Mouse (Mus musculus) stomach, embryonic 15.5 days (tissue): Measurements from ENCODE around the gene Rimklb. TPM values are rescaled to one million over a fixed set of nuclear protein-coding genes. Genes with fewer than 3 reads are reported as not detected.
"Not testable (repeated sequence)": the region's sequence is repeated elsewhere in the genome, so short reads cannot be mapped to it uniquely, and the experiment has no call there.

Experiments
- ATAC-seq: fragments of 200-750 bp; cut with Nextera tagmentation; 2 replicates; pipeline ENCODE4 v1.8.0; 2017; ENCODE audit warnings: low read depth, moderate number of reproducible peaks, moderate TSS enrichment; ENCODE audit not compliant: insufficient read depth, low FRiP score
- H3K27ac ChIP-seq: fragments of 300-500 bp; sonication (generic); 2 replicates; pipeline ENCODE4 v1.5.1; 2015; ENCODE audit warnings: mild to moderate bottlenecking, inconsistent platforms
- H3K27me3 ChIP-seq: fragments of 300-500 bp; sonication (generic); replicated peaks from 2 replicates; pipeline ENCODE4 v1.6.1; 2015; ENCODE audit warnings: inconsistent platforms
- H3K36me3 ChIP-seq: fragments of 300-500 bp; sonication (generic); 2 replicates; pipeline ENCODE4 v1.6.1; 2015; ENCODE audit warnings: inconsistent platforms
- H3K4me1 ChIP-seq: fragments of 300-500 bp; sonication (generic); 2 replicates; pipeline ENCODE4 v1.6.1; 2015; ENCODE audit warnings: inconsistent platforms
- H3K4me2 ChIP-seq: fragments of 300-500 bp; sonication (generic); 2 replicates; pipeline ENCODE4 v1.6.1; 2015; ENCODE audit warnings: mild to moderate bottlenecking, inconsistent platforms
- H3K4me3 ChIP-seq: fragments of 300-500 bp; sonication (generic); replicated peaks from 2 replicates; pipeline ENCODE4 v1.5.1; 2015; ENCODE audit warnings: inconsistent platforms
- H3K9ac ChIP-seq: fragments of 300-500 bp; sonication (generic); 2 replicates; pipeline ENCODE4 v1.6.1; 2015; ENCODE audit warnings: inconsistent platforms
- H3K9me3 ChIP-seq: fragments of 300-500 bp; sonication (generic); 2 replicates; pipeline ENCODE4 v1.6.1; 2016; ENCODE audit warnings: inconsistent platforms
- WGBS: fragments of 180-500 bp; shearing (Covaris S2); methylation state at CpG from one replicate; pipeline ENCODE4 v1.1.7; 2015; 5-methylcytosine and 5-hydroxymethylcytosine counted together
- polyA plus RNA-seq: library from polyadenylated mRNA; unstranded; fragments of >200 nt; fragmentation: Nextera tagmentation; extraction: Ambion mirVana; gene quantifications from 2 replicates; pipeline ENCODE4 v1.2.1, GENCODE M21; 2015

The Rimklb gene
- 8.4 and 11.0 TPM in 2 replicates for polyA plus RNA-seq

DNA sequence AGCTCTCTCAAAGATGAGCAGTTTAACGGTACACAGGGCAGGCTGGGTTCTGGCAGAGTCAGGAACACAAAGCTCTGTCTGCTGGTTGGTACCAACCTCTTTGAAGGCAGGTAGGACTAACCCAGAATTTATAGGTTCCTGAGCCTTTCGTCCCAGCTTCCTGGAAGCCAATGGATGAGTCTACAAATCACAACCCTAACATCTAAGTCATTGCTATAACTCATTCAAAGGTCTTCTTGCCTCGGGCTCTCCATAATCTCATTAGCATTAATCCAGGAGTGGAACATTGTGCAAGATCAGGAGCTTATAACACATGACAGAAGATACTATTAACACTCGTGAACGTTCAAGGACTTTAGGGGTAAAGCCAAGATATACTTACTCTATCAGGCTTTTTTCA lies at the start of gene Rimklb:
Gene Rimklb (minus strand): TSS at position 101 of the 400 bp plus-strand sequence.
- Histone ChIP-seq H3K4me2 (no peak within 1 kb of the TSS), H3K9me3 (no peaks in the 10 kb centered on the region), H3K9ac (no peak within 1 kb of the TSS), H3K4me1 (peaks cover 6% of the 10 kb centered on the region; the same call in 1 of the 2 replicates), H3K4me3 (no peak within 1 kb of the TSS), H3K36me3 (no peaks in the 10 kb centered on the region), H3K27ac (no peak within 1 kb of the TSS), H3K27me3 (no peaks in the 10 kb centered on the region)
- WGBS, result 79% methylated on average over 5 of the region's 5 CpGs
- no peak for ATAC-seq

DNA sequence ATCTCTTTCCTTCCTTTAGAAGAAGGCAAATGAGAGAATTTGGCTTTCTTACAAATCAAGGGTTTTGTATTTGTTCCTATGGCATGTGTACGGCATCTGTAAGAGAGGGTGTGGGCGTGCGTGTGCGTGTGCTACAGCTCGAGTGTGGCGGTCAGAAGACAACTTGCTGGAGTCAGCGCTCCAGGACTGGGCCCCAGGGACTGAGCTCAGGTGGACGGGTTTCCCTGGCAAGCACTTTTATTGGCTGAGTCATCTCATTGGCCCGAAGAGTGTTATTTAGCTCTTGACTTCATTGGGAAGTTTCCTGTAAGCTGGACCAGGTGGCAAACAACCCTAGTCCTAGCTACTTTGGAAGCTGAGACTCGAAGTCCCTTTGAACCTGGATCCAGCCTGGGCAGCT lies 47.4 kb upstream of the Rimklb start:
- WGBS, result 76% methylated on average over 10 of the region's 10 CpGs
- H3K4me2 ChIP-seq, result no peak overlapping the region

DNA sequence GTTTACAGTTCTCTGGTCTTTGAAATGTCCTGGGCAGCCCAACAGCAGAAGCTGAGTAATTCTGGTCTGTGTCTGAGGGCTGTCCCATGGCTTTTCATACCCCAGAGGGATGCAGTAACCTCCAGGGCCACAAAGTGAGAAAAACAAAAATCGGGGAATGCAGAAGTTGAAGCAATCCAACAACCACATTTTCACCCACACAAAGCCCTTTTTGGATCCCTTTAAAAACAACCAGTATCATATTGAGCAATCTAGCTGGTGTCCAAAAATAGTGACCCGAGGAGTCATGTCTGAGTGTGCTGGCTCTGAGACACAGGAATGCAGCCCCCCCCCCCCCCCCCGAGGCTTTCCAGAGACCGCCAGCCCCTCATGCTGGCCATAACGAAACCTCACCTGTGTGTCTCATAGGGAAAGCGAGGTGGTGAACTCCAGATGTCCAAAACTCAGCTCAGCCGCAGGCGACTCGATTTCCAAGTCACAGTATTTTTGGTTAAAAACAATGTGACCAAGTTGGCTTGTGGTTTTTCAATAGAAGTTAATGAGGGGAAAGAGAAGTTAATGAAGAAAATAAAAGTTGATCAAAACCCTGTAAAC lies 46.8 kb upstream of the Rimklb start:
- Histone ChIP-seq H3K4me3 (no peak overlapping the region), H3K4me1 (no peaks in the 10 kb centered on the region), H3K4me2 (no peak overlapping the region), H3K9me3 (no peaks in the 10 kb centered on the region), H3K27me3 (no peaks in the 10 kb centered on the region), H3K9ac (no peak overlapping the region), H3K27ac (no peak overlapping the region), H3K36me3 (no peaks in the 10 kb centered on the region)
- ATAC-seq, result no peak
- 72% methylated on average over 9 of the region's 9 CpGs for WGBS

More for the DNA sequence above, 47.4 kb upstream of the Rimklb start:
- no peak for ATAC-seq
- no peaks in the 10 kb centered on the region for H3K27me3 ChIP-seq
- H3K9ac ChIP-seq, result no peak overlapping the region
- H3K4me3 ChIP-seq, result no peak overlapping the region
- no peak overlapping the region for H3K27ac ChIP-seq
- H3K36me3 ChIP-seq, result no peaks in the 10 kb centered on the region
- no peaks in the 10 kb centered on the region for H3K9me3 ChIP-seq
- H3K4me1 ChIP-seq, result no peaks in the 10 kb centered on the region

DNA sequence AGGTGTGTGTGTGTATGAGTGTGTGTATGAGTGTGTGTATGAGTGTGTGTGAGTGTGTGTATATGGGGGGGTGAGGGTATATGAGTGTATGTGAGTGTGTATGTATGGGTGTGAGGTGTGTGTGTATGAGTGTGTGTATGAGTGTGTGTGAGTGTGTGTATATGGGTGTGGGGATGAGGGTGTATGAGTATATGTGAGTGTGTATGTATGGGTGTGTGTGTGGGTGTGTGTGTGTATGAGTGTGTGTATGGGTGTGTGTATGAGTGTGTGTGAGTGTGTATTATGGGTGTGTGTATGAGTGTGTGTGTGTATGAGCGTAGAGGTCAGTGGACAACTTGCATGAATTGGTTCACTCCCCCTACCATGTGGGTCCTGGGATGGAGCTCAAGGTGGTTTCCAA lies 46.1 kb upstream of the Rimklb start:
- ATAC-seq, result no peak
- no peaks in the 10 kb centered on the region for H3K27me3 ChIP-seq
- H3K4me3 ChIP-seq, result no peak overlapping the region
- no peak overlapping the region for H3K27ac ChIP-seq
- WGBS, result 80% methylated on average over 1 of the region's 1 CpGs
- H3K9me3 ChIP-seq, result no peaks in the 10 kb centered on the region
- no peak overlapping the region for H3K9ac ChIP-seq
- H3K36me3 ChIP-seq, result no peaks in the 10 kb centered on the region
- no peak overlapping the region for H3K4me2 ChIP-seq
- no peaks in the 10 kb centered on the region for H3K4me1 ChIP-seq

GRCm38 (mm10) chr6:122543574-122543973 lies 45.0 kb upstream of the Rimklb start:
- Histone ChIP-seq H3K9ac (no peak overlapping the region), H3K4me2 (no peak overlapping the region), H3K9me3 (no peaks in the 10 kb centered on the region), H3K27me3 (no peaks in the 10 kb centered on the region), H3K36me3 (no peaks in the 10 kb centered on the region), H3K27ac (no peak overlapping the region), H3K4me3 (no peak overlapping the region), H3K4me1 (no peaks in the 10 kb centered on the region)
- no peak for ATAC-seq
- 77% methylated on average over 5 of the region's 5 CpGs for WGBS

- not testable (repeated sequence) for H3K4me3 ChIP-seq, ATAC-seq, H3K36me3 ChIP-seq, H3K9me3 ChIP-seq, H3K4me1 ChIP-seq, H3K27ac ChIP-seq, H3K27me3 ChIP-seq, H3K4me2 ChIP-seq, H3K9ac ChIP-seq
- 70% methylated on average over 5 of the region's 5 CpGs for WGBS
Observed at GRCm38 (mm10) chr6:122542459-122542858, 43.9 kb upstream of the Rimklb start.

DNA sequence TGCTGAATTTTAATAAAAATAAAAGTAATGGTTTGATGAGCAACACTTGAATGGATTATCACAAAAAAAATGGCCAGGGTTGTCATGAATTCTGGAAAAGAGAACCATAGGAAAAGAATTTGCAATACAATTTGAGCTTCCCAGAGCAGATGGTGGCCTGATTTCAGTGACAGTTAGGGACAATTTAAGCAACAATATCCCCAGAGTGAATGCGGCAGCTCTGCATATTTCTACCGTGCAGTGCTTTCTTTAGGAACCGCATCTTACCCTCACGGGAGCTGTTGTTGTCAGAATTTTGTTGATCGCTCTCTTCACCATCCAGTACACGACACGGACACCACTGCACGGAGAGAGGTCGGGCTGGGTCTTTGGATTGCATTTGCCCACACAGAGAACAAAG lies 41.0 kb upstream of the Rimklb start:
- Histone ChIP-seq H3K9me3 (no peaks in the 10 kb centered on the region), H3K27me3 (no peaks in the 10 kb centered on the region), H3K4me2 (no peak overlapping the region), H3K9ac (no peak overlapping the region), H3K4me1 (no peaks in the 10 kb centered on the region), H3K27ac (no peak overlapping the region), H3K4me3 (no peak overlapping the region), H3K36me3 (no peaks in the 10 kb centered on the region)
- no peak for ATAC-seq
- 89% methylated on average over 9 of the region's 9 CpGs for WGBS

DNA sequence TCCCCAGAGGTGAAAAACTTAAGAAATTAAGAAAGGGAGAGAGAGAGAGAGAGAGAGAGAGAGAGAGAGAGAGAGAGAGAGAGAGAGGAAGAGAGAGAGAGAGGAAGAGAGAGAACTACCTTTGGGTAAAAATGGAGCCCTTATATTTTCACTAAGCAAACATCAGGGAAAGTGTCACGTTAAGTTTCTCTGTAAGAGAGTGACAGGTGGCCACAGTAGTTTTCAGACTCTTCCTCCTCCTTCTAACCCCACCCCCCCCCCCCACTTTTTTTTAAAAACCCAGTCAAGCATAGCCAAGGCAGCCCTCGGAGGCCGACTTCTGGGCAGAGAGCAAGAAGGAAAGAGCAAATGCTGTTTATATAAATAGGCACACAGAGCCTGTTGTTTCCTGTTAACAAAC lies 35.5 kb upstream of the Rimklb start:
- H3K27ac ChIP-seq, result no peak overlapping the region
- H3K36me3 ChIP-seq, result no peaks in the 10 kb centered on the region
- H3K9me3 ChIP-seq, result no peaks in the 10 kb centered on the region
- H3K4me3 ChIP-seq, result no peak overlapping the region
- H3K4me1 ChIP-seq, result no peaks in the 10 kb centered on the region
- no peak for ATAC-seq
- H3K27me3 ChIP-seq, result no peaks in the 10 kb centered on the region
- no peak overlapping the region for H3K4me2 ChIP-seq
- no peak overlapping the region for H3K9ac ChIP-seq
- WGBS, result 51% methylated on average over 3 of the region's 3 CpGs

DNA sequence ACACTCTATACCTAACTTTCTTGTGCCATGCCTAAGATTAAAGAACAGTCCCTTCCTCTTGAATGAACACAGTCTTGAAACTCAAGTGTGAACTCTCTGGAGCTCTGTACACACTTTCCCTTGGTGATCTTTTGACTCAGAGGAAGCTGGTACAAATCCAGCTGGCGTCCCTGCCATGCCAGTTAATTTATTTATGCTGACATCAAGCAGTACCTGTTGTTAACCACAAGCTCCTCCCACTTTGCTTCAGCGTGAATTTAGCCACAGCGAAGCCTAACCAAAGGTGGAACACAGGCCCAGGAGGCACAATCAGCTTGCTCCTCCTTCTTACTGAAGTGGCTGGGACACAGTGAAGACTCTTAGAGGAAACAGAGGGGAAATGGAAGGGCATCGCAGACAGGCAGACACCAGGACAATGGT lies 34.3 kb upstream of the Rimklb start:
- Histone ChIP-seq H3K9ac (no peak overlapping the region), H3K4me3 (no peak overlapping the region), H3K9me3 (no peaks in the 10 kb centered on the region), H3K36me3 (no peaks in the 10 kb centered on the region), H3K27me3 (no peaks in the 10 kb centered on the region), H3K4me2 (peak overlapping the region; percentile 11; the same call in 1 of the 2 replicates), H3K27ac (no peak overlapping the region; the same call in 1 of the 2 replicates), H3K4me1 (no peaks in the 10 kb centered on the region)
- no peak for ATAC-seq
- WGBS, result 11% methylated on average over 4 of the region's 4 CpGs

DNA sequence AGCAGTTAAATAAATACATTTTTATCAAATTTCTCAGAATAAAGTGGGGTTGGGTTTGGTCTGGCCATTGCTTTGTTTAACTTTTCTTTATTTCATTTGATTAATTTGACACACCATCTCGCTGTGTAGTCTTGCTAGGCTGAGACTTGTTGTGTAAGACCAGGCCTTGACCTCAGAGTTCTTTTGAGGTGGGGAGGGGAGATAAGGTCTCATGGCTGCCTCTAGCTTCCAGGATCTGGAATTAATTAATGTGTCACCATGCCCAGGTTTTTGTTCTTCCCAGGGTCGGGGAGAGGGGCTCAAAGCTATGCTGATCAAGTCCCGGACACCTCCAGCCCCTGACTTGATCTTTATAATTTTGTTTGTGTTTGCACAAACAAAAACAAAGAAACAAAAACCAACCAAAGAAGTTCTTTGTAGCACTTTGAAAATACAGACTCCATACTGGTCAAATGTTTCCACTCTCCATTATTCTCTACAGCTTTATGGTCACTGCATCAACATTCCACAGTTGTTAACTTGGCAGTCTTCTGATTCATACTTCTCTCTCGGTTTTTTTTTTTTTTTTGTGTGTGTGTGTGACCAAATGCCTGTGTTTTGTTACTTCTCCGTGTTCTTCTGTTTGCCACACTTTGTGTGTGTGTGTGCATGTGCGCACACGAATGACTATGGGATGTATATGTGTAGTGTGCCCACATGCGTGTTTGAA lies 33.1 kb upstream of the Rimklb start:
- Histone ChIP-seq H3K4me2 (no peak overlapping the region), H3K9me3 (no peaks in the 10 kb centered on the region), H3K36me3 (no peaks in the 10 kb centered on the region), H3K27me3 (no peaks in the 10 kb centered on the region), H3K4me3 (no peak overlapping the region), H3K9ac (no peak overlapping the region), H3K27ac (no peak overlapping the region), H3K4me1 (no peaks in the 10 kb centered on the region)
- 62% methylated on average over 8 of the region's 8 CpGs for WGBS
- no peak for ATAC-seq

DNA sequence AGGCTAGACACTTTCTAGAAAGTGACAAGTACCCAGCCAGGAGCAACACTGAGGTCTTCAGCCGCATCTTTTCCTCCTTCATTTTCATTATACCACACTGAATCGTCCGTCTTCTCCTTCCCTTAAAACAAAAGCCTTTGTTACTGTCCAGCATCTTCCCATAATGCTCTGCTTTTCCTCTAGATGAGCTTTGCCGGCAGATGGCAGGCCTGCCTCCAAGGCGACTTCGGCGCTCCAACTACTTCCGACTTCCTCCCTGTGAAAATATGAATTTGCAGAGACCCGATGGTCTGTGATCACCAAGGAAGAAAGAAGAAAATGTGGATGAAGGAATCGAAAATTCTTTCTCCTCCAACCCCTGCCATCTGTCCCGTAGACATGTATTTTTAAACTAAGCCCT lies 29.6 kb upstream of the Rimklb start:
- 74% methylated on average over 11 of the region's 11 CpGs for WGBS
- H3K4me2 ChIP-seq, result no peak overlapping the region

DNA sequence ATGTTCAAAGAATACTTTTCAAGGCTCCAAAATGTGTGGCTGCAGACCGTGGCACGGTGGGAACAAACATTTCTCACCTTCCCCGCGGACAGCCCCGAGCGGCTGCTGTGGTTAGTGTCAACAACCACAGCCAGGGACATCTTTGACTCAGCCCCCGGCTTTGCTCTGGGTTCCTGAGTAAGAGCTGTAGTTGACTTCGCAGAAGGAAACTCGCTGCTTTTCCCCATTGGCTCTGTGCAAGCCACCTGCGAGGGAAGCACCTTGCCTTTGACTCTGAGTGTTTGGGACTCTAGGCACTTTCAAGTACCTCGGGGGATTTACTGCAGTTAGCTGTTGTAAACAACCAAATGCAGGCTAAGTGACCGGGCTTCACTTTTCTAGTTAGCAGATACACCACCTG lies 29.0 kb upstream of the Rimklb start:
- H3K4me2 ChIP-seq, result no peak overlapping the region
- WGBS, result 22% methylated on average over 12 of the region's 12 CpGs
- H3K9me3 ChIP-seq, result no peaks in the 10 kb centered on the region
- no peaks in the 10 kb centered on the region for H3K27me3 ChIP-seq
- H3K27ac ChIP-seq, result no peak overlapping the region
- ATAC-seq, result no peak
- no peaks in the 10 kb centered on the region for H3K36me3 ChIP-seq
- H3K4me1 ChIP-seq, result no peaks in the 10 kb centered on the region
- no peak overlapping the region for H3K9ac ChIP-seq
- H3K4me3 ChIP-seq, result no peak overlapping the region

More for the DNA sequence above, 29.6 kb upstream of the Rimklb start:
- H3K9me3 ChIP-seq, result no peaks in the 10 kb centered on the region
- ATAC-seq, result no peak
- H3K27me3 ChIP-seq, result no peaks in the 10 kb centered on the region
- no peak overlapping the region for H3K9ac ChIP-seq
- H3K4me1 ChIP-seq, result no peaks in the 10 kb centered on the region
- no peaks in the 10 kb centered on the region for H3K36me3 ChIP-seq
- H3K27ac ChIP-seq, result no peak overlapping the region
- no peak overlapping the region for H3K4me3 ChIP-seq
